Mouse (Mus musculus) MEL (cell line): ENCODE data around the gene Arhgap40. TPM values are rescaled to one million over a fixed set of nuclear protein-coding genes. Genes with fewer than 3 reads are reported as not detected.

ENCODE experiments used
- DNase-seq: peaks from one replicate; pipeline ENCODE4 v3.0.0; 2011; ENCODE audit warnings: low read depth, low spot score
- H3K27ac ChIP-seq: 2 replicates; pipeline ENCODE4 v1.5.1; 2012; ENCODE audit warnings: low read depth, mild to moderate bottlenecking, control low read depth, low read length, moderate library complexity; ENCODE audit not compliant: control insufficient read depth
- H3K27me3 ChIP-seq, 2 experiments: fragments of 150-350 bp in 1 of 2; sonication (generic) in 1 of 2; 2 replicates each; pipeline ENCODE4 v1.6.1; 2012; ENCODE audit warnings: low read length in 2 of 2, mild to moderate bottlenecking in 2 of 2, improper control_type of control experiment in 1 of 2, moderate library complexity in 1 of 2; ENCODE audit not compliant: insufficient read depth in 2 of 2, control insufficient read depth in 1 of 2
- H3K36me3 ChIP-seq, 2 experiments: 2 replicates each; pipeline ENCODE4 v1.6.1; 2012 to 2014; ENCODE audit warnings: low read length in 2 of 2, improper control_type of control experiment in 1 of 2, inconsistent platforms in 1 of 2, mild to moderate bottlenecking in 1 of 2; ENCODE audit not compliant: insufficient read depth in 2 of 2, control insufficient read depth in 1 of 2
- H3K4me1 ChIP-seq, 2 experiments: fragments of 150-350 bp in 1 of 2; sonication (generic) in 1 of 2; 2 replicates each; pipeline ENCODE4 v1.6.1; 2012; ENCODE audit warnings: low read length in 2 of 2, improper control_type of control experiment in 1 of 2, mild to moderate bottlenecking in 1 of 2; ENCODE audit not compliant: insufficient read depth in 2 of 2, control insufficient read depth in 1 of 2
- H3K4me3 ChIP-seq, 2 experiments: fragments of 150-350 bp in 1 of 2; sonication (generic) in 1 of 2; 2 replicates each; pipeline ENCODE4 v1.5.1; 2012; ENCODE audit warnings: low read depth in 2 of 2, low read length in 2 of 2, mild to moderate bottlenecking in 2 of 2, moderate library complexity in 2 of 2, control low read depth in 1 of 2, improper control_type of control experiment in 1 of 2; ENCODE audit not compliant: control insufficient read depth in 1 of 2, insufficient read depth in 1 of 2
- H3K79me2 ChIP-seq: 2 replicates; pipeline ENCODE4 v1.6.1; 2012; ENCODE audit warnings: mild to moderate bottlenecking, low read length, moderate library complexity; ENCODE audit not compliant: control insufficient read depth, poor library complexity, insufficient read depth
- H3K9ac ChIP-seq: 2 replicates; pipeline ENCODE4 v1.6.1; 2012; ENCODE audit warnings: low read depth, mild to moderate bottlenecking, control low read depth, low read length, moderate library complexity; ENCODE audit not compliant: control insufficient read depth, poor library complexity, severe bottlenecking
- H3K9me3 ChIP-seq: fragments of 150-350 bp; sonication (generic); replicated peaks from 2 replicates; pipeline ENCODE4 v1.6.1; 2012; ENCODE audit warnings: mild to moderate bottlenecking, low read length, improper control_type of control experiment, moderate library complexity; ENCODE audit not compliant: insufficient read depth
- CHD2 ChIP-seq: IDR thresholded peaks from 2 replicates; pipeline ENCODE4 v1.6.1; 2011; ENCODE audit warnings: low read length, improper control_type of control experiment
- CTCF ChIP-seq, 3 experiments: IDR thresholded peaks in 2 of 3; conservative IDR thresholded peaks in 1 of 3; 2 replicates each; pipeline ENCODE4 v1.5.1; 2011 to 2012; ENCODE audit warnings: low read length in 3 of 3, low read depth in 2 of 3, mild to moderate bottlenecking in 2 of 3, improper control_type of control experiment in 1 of 3, inconsistent platforms in 1 of 3, mixed read lengths in 1 of 3, moderate library complexity in 1 of 3; ENCODE audit not compliant: control insufficient read depth in 1 of 3, insufficient read depth in 1 of 3, poor library complexity in 1 of 3, severe bottlenecking in 1 of 3
- E2F4 ChIP-seq: IDR thresholded peaks from 2 replicates; pipeline ENCODE4 v1.6.1; 2011; ENCODE audit warnings: low read depth, low read length, improper control_type of control experiment, borderline replicate concordance
- ELF1 ChIP-seq: IDR thresholded peaks from 2 replicates; pipeline ENCODE4 v1.6.1; 2014; ENCODE audit warnings: low read depth, mild to moderate bottlenecking, inconsistent platforms, low read length, improper control_type of control experiment, moderate library complexity
- EP300 ChIP-seq, 2 experiments: IDR thresholded peaks; 2 replicates each; pipeline ENCODE4 v1.6.1; 2011; ENCODE audit warnings: improper control_type of control experiment in 2 of 2, low read length in 2 of 2, low read depth in 1 of 2, mild to moderate bottlenecking in 1 of 2
- GABPA ChIP-seq: IDR thresholded peaks from 2 replicates; pipeline ENCODE4 v1.6.1; 2012; ENCODE audit warnings: low read depth, mild to moderate bottlenecking, inconsistent platforms, low read length, improper control_type of control experiment, moderate library complexity
- GATA1 ChIP-seq: IDR thresholded peaks from 2 replicates; pipeline ENCODE4 v1.6.1; 2011; ENCODE audit warnings: low read depth, low read length, improper control_type of control experiment
- HCFC1 ChIP-seq: IDR thresholded peaks from 2 replicates; pipeline ENCODE4 v1.6.1; 2012; ENCODE audit warnings: low read depth, mild to moderate bottlenecking, inconsistent platforms, low read length, improper control_type of control experiment, moderate library complexity
- MAFK ChIP-seq: IDR thresholded peaks from 2 replicates; pipeline ENCODE4 v1.6.1; 2011; ENCODE audit warnings: low read depth, mild to moderate bottlenecking, low read length, improper control_type of control experiment, borderline replicate concordance
- MAZ ChIP-seq: IDR thresholded peaks from 2 replicates; pipeline ENCODE4 v1.6.1; 2012; ENCODE audit warnings: low read depth, mild to moderate bottlenecking, inconsistent platforms, low read length, improper control_type of control experiment
- MEF2A ChIP-seq: IDR thresholded peaks from 2 replicates; pipeline ENCODE4 v1.6.1; 2014; ENCODE audit warnings: low read depth, mild to moderate bottlenecking, inconsistent platforms, low read length, improper control_type of control experiment; ENCODE audit not compliant: poor library complexity, insufficient replicate concordance, severe bottlenecking; ENCODE audit errors: extremely low read depth
- MXI1 ChIP-seq: IDR thresholded peaks from 2 replicates; pipeline ENCODE4 v1.6.1; 2011; ENCODE audit warnings: mild to moderate bottlenecking, low read depth, low read length, improper control_type of control experiment
- MYB ChIP-seq: IDR thresholded peaks from 2 replicates; pipeline ENCODE4 v1.6.1; 2011; ENCODE audit warnings: mild to moderate bottlenecking, low read depth, low read length, improper control_type of control experiment
- MYC ChIP-seq: IDR thresholded peaks from 2 replicates; pipeline ENCODE4 v1.6.1; 2011; ENCODE audit warnings: low read depth, mild to moderate bottlenecking, low read length, improper control_type of control experiment, moderate library complexity
- NELFE ChIP-seq: IDR thresholded peaks from 2 replicates; pipeline ENCODE4 v1.6.1; 2011; ENCODE audit warnings: low read depth, low read length, improper control_type of control experiment
- NRF1 ChIP-seq: IDR thresholded peaks from 2 replicates; pipeline ENCODE4 v1.6.1; 2014; ENCODE audit warnings: low read depth, mild to moderate bottlenecking, inconsistent platforms, low read length, improper control_type of control experiment, moderate library complexity; ENCODE audit not compliant: poor library complexity, insufficient read depth, severe bottlenecking
- POLR2AphosphoS5 ChIP-seq: IDR thresholded peaks from 2 replicates; pipeline ENCODE4 v1.6.1; 2012; ENCODE audit warnings: low read depth, borderline replicate concordance, mild to moderate bottlenecking, inconsistent platforms, low read length, moderate library complexity, mixed read lengths
- RAD21 ChIP-seq: IDR thresholded peaks from 2 replicates; pipeline ENCODE4 v1.6.1; 2011; ENCODE audit warnings: mild to moderate bottlenecking, low read depth, low read length, improper control_type of control experiment
- RCOR1 ChIP-seq: IDR thresholded peaks from 2 replicates; pipeline ENCODE4 v1.6.1; 2012; ENCODE audit warnings: low read depth, mild to moderate bottlenecking, inconsistent platforms, low read length, improper control_type of control experiment
- TBP ChIP-seq: IDR thresholded peaks from 2 replicates; pipeline ENCODE4 v1.8.0; 2011; ENCODE audit warnings: low read depth, low read length, improper control_type of control experiment
- UBTF ChIP-seq: IDR thresholded peaks from 2 replicates; pipeline ENCODE4 v1.6.1; 2012; ENCODE audit warnings: low read depth, mild to moderate bottlenecking, inconsistent platforms, low read length, improper control_type of control experiment, moderate library complexity, borderline replicate concordance; ENCODE audit not compliant: insufficient read depth
- ZKSCAN1 ChIP-seq: IDR thresholded peaks from 2 replicates; pipeline ENCODE4 v1.6.1; 2012; ENCODE audit warnings: low read depth, mild to moderate bottlenecking, inconsistent platforms, low read length, improper control_type of control experiment, moderate library complexity
- ZMIZ1 ChIP-seq: IDR thresholded peaks from 2 replicates; pipeline ENCODE4 v1.6.1; 2012; ENCODE audit warnings: low read depth, mild to moderate bottlenecking, inconsistent platforms, low read length, improper control_type of control experiment, moderate library complexity
- polyA plus RNA-seq, 2 experiments: library from polyadenylated mRNA; stranded (reverse) in 1 of 2; unstranded in 1 of 2; fragments of >175 nt in 1 of 2; fragments of >200 nt in 1 of 2; gene quantifications; 2 replicates each; pipeline versions ENCODE4 v1.2.1 to v1.2.4; 2012; ENCODE audit warnings: low replicate concordance in 2 of 2, low read depth in 1 of 2; ENCODE audit not compliant: insufficient read length in 2 of 2, insufficient read depth in 1 of 2, missing spikeins in 1 of 2
- total RNA-seq: library from RNA; depleted of rRNA; stranded (reverse); fragments of 300-350 nt; gene quantifications from 2 replicates; pipeline ENCODE4 v1.2.3, GENCODE M21; 2012

Gene Arhgap40
- total and polyA plus RNA-seq, 3 experiments, result not detected

DNA sequence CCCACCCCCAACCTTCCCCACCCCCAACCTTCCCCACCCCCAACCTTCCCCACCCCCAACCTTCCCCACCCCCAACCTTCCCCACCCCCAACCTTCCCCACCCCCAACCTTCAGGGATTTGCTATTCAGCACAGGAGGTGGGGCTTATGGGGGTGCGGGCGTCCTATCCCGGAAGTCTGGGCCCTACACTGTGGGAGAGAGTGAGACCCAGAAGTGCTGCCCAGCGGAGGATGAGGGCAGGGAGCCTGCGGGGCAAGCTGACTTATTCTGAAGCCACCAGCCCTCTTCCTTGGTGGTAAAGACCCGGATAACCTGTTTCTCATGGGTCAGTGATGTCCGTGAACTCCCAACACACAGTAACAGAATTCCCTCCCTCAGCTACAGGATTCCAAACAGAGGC, 42.7 kb downstream of the Arhgap40 start:
- no peaks in the 10 kb centered on the region for H3K79me2 ChIP-seq
- no peak overlapping the region for H3K9ac ChIP-seq
- H3K36me3 ChIP-seq, result no peaks in the 10 kb centered on the region
- H3K4me1 ChIP-seq, result no peaks in the 10 kb centered on the region
- H3K4me3 ChIP-seq, result no peak overlapping the region
- H3K27ac ChIP-seq, result no peak overlapping the region
- H3K27me3 ChIP-seq, result no peaks in the 10 kb centered on the region
- DNase-seq, result no peak
- no peaks in the 10 kb centered on the region for H3K9me3 ChIP-seq
- TF ChIP-seq ZKSCAN1 (no peak), GATA1 (no peak), E2F4 (no peak), NELFE (no peak), RAD21 (no peak), RCOR1 (no peak), CHD2 (no peak), CTCF (IDR thresholded peaks at IDR 0.05 in 2 of 3, conservative IDR thresholded peaks at IDR 0.05 in 1 of 3; ENCODE audit: control insufficient read depth in 1 of 3, insufficient read depth in 1 of 3, low read depth in 2 of 3, low read length in 3 of 3, poor library complexity in 1 of 3, severe bottlenecking in 1 of 3) (no peak), TBP (no peak), MYB (no peak), EP300 (IDR thresholded peaks at IDR 0.05; ENCODE audit: low read depth in 1 of 2, low read length in 2 of 2) (no peak), MAFK (no peak), POLR2AphosphoS5 (no peak)

DNA sequence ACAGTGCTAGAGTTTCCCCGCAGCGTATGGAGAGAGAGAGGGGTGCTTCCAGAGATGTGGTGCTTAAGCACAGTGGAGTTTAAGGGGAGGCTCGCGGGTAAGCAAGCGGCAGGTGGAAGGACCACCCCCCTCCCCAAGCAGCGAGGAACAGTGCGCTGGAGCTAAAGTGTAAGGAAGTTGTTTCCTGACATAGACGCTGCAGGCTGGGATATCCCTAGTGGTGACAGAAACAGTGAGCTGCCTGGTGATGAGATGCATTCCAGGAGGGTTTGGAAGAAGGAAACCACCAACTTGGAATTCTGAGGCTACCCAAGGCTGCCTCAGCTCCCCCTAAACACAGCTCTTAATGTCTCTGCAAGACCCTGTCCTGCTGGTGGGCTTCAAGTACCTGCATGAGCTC, 43.2 kb downstream of the Arhgap40 start:
- DNase-seq, result no peak
- no peak for TF ChIP-seq GATA1
- no peak for TF ChIP-seq NRF1
- TF ChIP-seq MYC, result no peak
- no peak for TF ChIP-seq MEF2A
- no peak for TF ChIP-seq GABPA
- no peak for TF ChIP-seq E2F4
- TF ChIP-seq ELF1, result no peak
- TF ChIP-seq ZMIZ1, result no peak
- TF ChIP-seq CTCF (IDR thresholded peaks at IDR 0.05 in 2 of 3, conservative IDR thresholded peaks at IDR 0.05 in 1 of 3; ENCODE audit: control insufficient read depth in 1 of 3, insufficient read depth in 1 of 3, low read depth in 2 of 3, low read length in 3 of 3, poor library complexity in 1 of 3, severe bottlenecking in 1 of 3), result no peak
- TF ChIP-seq EP300 (IDR thresholded peaks at IDR 0.05; ENCODE audit: low read depth in 1 of 2, low read length in 2 of 2), result no peak
- no peak for TF ChIP-seq ZKSCAN1
- no peak for TF ChIP-seq RAD21
- TF ChIP-seq MYB, result no peak
- no peak for TF ChIP-seq MAZ
- no peak for TF ChIP-seq MXI1
- TF ChIP-seq HCFC1, result no peak
- TF ChIP-seq UBTF, result no peak
- Histone ChIP-seq H3K79me2 (no peaks in the 10 kb centered on the region), H3K4me1 (no peaks in the 10 kb centered on the region), H3K4me3 (no peak overlapping the region), H3K9me3 (no peaks in the 10 kb centered on the region), H3K9ac (no peak overlapping the region), H3K27ac (no peak overlapping the region), H3K36me3 (no peaks in the 10 kb centered on the region), H3K27me3 (no peaks in the 10 kb centered on the region)
